ENCODE assay signal across 8 mouse cellular contexts in genomic region chr2:154407643-154408445, GRCm38 (mm10). TPM values are rescaled to one million over a fixed set of nuclear protein-coding genes. Genes with fewer than 3 reads are reported as not detected.
DNase-seq lines count a peak whose midpoint lies in the region; ATAC-seq lines count a peak whose summit lies in the region.

Gene Snta1 (minus strand): TSS chr2:154408099.

- WGBS in hindbrain, embryonic 13.5 days = 2% methylated on average over 82 of the region's 84 CpGs

- H3K36me3 ChIP-seq in hindbrain, embryonic 13.5 days = no peaks in the 10 kb centered on the region

- peak within 1 kb of the TSS; percentile 69 for H3K4me2 ChIP-seq in hindbrain, embryonic 13.5 days

- H3K9ac ChIP-seq in hindbrain, embryonic 13.5 days = peak within 1 kb of the TSS; percentile 79

- DNase-seq in ZHBTc4 (ENCODE audit: low read depth, low spot score) = peak; percentile 91
- DNase-seq in cerebellum, postnatal 4 days (ENCODE audit: low spot score in 2 of 2) = peak; percentile 66 to 81
- DNase-seq in frontal cortex, postnatal 36 days (ENCODE audit: low spot score in 2 of 2) = peak; percentile 72 to 76
- DNase-seq in left cerebral cortex, adult 11 months (ENCODE audit: low spot score) = peak; percentile 70
- DNase-seq in lung, postnatal 25 days (ENCODE audit: low spot score) = peak; percentile 84
- DNase-seq in ovary, postnatal 36 days (ENCODE audit: low spot score) = peak; percentile 88
- DNase-seq in thymus, postnatal 14 days = peak; percentile 73

- H3K9me3 ChIP-seq in hindbrain, embryonic 13.5 days = no peaks in the 10 kb centered on the region

- peaks cover 20% of the 10 kb centered on the region for H3K27me3 ChIP-seq in hindbrain, embryonic 13.5 days

- peak within 1 kb of the TSS; percentile 67 for H3K4me3 ChIP-seq in hindbrain, embryonic 13.5 days

- peaks cover 35% of the 10 kb centered on the region for H3K4me1 ChIP-seq in hindbrain, embryonic 13.5 days (replicated peaks)

- peak within 1 kb of the TSS; percentile 40; the same call in 1 of the 2 replicates for H3K27ac ChIP-seq in hindbrain, embryonic 13.5 days

- peak; percentile 87 for ATAC-seq in hindbrain, embryonic 13.5 days (ENCODE audit: low FRiP score)

RNA-seq across cellular contexts. Expression of gene Snta1, which starts in this region (rescaled TPM):
- polyA plus RNA-seq in hindbrain, embryonic 13.5 days (2015; fragmentation: Nextera tagmentation; extraction: Ambion mirVana) = 7.4 and 7.6 TPM in 2 replicates

Comparison
In these comparisons a context has a peak if more than half of its experiments do, and no peak if none do; other contexts are left out.
1. Peak in every context shown above with its lines: DNase-seq, ATAC-seq, H3K4me3 ChIP-seq and H3K27ac ChIP-seq.